Mouse (Mus musculus) thymus, postnatal 0 days (tissue): ENCODE results near the gene Rin2. TPM values are rescaled to one million over a fixed set of nuclear protein-coding genes. Genes with fewer than 3 reads are reported as not detected.

Experiments
- DNase-seq: peaks from one replicate; pipeline ENCODE4 v3.0.0-alpha.2; 2015; ENCODE audit warnings: low spot score
- polyA plus RNA-seq: library from polyadenylated mRNA; unstranded; fragments of >200 nt; fragmentation: Nextera tagmentation; extraction: Ambion mirVana; gene quantifications from 2 replicates; pipeline ENCODE4 v1.2.1, GENCODE M21; 2015

Gene Rin2
- polyA plus RNA-seq, 1 experiment from 2014 or later, result 6.7 TPM

GRCm38 (mm10) chr2:145855831-145856230, 180.8 kb downstream of the Rin2 start:
- no peak for DNase-seq

DNA sequence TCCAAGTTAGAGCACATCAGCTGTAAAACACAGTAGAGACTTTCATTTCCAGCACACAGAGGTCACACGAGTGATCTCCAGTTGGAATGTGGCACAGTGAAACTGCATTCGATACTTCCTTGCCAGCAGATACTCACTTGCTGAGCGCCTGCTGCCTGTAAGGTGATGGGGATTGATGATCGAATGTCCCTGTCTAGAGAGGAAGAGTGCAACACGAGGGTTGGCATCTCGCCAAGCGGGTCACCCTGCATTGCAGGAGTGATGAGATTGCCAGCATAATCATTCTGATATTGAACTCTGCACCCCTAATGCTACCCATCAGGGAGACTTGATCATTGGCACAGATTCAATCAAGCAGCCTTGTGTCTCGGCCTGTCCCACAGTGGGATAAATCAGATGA, 182.8 kb downstream of the Rin2 start:
- DNase-seq, result no peak

GRCm38 (mm10) chr2:145859442-145859931, 184.5 kb downstream of the Rin2 start:
- no peak for DNase-seq

DNA sequence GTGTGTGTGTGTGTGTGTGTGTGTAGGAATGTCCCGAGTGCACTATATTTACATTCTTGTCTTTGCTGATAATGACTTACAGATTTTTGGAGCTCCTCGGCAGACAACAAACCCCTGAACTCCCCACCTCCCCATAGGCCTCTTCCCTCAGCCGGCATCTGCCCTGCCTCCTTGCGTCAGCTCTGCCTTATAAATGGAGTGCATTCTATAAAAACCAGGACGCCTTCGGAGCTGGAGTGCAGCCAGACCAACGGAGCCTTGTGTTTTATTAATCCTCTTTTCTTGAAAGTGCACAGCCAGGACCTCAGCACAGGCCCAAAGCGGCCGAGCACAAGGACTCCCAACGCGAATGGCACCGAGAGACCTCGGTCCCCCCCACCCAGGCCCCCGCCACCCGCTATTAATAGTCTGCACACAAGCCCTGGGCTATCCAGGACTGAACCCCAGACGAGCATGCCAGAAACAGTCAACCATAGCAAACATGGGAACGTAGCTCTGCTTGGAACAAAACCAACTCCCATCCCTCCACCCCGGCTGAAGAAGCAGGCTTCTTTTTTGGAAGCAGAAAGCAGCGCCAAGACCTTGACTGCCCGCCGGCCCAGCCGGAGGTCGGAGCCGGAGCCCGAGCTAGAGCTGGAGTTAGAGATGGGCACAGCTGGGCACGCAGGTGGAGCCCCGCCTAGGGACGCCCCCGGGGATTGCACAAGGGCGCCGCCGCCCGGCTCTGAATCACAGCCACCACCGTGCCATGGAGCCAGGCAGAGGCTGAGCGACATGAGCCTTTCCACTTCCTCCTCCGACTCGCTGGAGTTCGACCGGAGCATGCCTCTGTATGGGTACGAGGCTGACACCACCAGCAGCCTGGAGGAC, 185.2 kb downstream of the Rin2 start:
- peak; percentile 16 for DNase-seq

DNA sequence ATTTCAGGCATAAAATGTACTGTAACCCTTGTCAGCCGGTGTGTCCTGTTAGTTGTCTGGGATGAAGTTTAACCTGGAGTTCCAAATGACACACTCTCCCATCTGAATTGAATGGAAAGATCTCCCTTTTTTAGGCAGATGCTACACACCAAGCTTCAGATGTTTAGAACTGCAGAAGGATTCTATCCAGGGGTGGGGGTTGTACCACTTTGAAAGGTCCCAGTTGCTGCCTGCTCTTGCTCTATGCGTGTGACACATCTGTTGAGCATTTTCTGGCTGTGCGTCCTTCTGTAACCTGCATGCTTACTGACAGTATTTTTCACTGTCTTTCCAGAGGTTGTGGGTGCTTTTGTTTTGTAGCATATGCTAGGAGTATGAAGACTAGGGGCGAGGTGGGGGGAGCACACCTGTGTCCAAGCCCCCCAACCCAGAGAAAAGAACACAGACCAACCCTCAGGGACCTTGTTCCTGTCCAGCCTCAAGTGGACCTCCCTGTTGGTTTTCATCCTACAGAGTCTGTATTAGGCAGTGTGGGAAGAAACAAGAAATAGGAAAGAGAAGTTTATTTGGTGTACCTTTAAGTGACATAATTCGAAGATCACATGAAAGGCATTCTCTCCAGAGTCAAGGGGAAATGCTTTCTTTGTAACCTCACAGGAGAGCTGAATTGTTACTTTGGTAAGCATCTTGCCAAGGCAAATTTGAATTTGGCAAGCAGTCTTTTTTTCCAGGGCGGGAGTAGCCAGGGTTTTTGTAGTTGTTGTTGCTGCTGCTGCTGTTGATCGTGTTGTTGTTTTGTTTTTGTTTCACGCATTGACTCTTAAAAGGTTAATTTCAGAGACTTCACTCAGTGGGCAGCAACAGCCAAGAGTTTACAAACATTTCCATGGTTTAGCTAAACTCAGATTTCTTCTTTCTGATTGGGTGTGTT, 186.4 kb downstream of the Rin2 start:
- no peak for DNase-seq

- DNase-seq, result no peak
Measured at GRCm38 (mm10) chr2:145862206-145862817, 187.3 kb downstream of the Rin2 start.

GRCm38 (mm10) chr2:145865344-145865743, 190.3 kb downstream of the Rin2 start:
- DNase-seq, result no peak

DNA sequence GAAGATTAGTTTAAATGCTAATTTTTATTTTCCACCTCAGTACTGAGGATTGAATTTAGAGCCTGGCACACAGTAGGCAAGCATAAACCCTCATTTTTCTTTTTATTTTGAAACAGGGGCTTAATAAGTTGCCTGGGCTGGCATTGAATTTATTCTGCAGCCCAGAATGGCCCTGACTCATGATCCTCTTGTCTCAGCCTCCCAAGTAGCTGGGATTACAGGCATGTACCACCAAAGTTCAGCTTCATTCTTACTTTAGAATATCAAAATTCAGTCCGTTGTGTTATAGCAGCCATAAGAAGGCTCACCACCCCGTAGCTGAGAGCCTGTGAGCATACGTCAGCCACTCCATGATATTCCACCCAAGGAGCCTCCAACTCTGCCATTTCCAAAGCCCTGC, 191.2 kb downstream of the Rin2 start:
- DNase-seq, result no peak

- no peak for DNase-seq
Measured at GRCm38 (mm10) chr2:145866695-145867449, 191.9 kb downstream of the Rin2 start.

- DNase-seq, result no peak
Measured at GRCm38 (mm10) chr2:145871308-145871707, 196.3 kb downstream of the Rin2 start.

- no peak for DNase-seq
Measured at GRCm38 (mm10) chr2:145872099-145872498, 197.1 kb downstream of the Rin2 start.

- DNase-seq, result no peak
Measured at GRCm38 (mm10) chr2:145873953-145874352, 198.9 kb downstream of the Rin2 start.

GRCm38 (mm10) chr2:145874879-145875482, 200.0 kb downstream of the Rin2 start:
- no peak for DNase-seq

- no peak for DNase-seq
Measured at GRCm38 (mm10) chr2:145877191-145877590, 202.2 kb downstream of the Rin2 start.

DNA sequence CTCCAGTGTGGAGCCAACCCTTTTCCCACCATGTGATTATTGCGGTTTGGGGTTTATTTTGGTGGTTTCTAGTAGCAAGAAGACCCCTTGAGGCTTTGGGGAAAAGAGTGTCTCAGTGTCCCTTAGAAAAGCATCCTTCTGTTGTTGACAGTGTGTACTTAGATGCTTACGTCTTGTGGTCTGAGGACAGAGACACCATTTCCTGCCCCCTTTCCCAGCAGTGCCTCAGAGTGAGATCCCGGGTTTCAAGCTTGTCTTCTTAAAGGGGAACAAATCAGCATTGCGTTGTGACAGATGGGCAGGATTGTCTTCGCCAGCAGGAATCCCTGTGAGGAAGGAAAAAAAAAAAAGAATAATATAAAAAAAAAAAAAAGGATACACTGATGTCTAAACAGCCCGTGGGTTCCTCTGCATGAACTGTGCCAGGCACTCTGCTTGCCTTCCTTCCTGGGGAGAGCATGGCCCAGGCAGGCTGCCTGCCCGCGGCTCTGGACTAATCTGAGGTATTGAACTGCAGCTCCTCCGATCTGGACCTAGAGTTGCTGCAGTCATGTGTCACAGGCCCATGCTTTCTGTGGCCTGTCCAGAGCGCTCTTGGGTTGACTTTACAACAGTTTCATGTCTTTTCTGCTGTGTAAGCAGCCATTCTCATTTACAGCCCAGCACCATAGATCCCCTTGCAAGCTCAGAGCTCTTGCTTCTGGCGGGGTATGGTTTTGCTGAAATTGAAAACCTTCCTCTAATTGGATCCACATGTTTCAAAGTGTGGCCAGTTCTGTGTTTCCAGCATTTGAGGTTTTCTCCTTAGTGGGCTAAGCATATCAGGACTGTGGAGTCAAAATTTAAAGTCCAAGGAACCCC, 206.1 kb downstream of the Rin2 start:
- DNase-seq, result no peak

DNA sequence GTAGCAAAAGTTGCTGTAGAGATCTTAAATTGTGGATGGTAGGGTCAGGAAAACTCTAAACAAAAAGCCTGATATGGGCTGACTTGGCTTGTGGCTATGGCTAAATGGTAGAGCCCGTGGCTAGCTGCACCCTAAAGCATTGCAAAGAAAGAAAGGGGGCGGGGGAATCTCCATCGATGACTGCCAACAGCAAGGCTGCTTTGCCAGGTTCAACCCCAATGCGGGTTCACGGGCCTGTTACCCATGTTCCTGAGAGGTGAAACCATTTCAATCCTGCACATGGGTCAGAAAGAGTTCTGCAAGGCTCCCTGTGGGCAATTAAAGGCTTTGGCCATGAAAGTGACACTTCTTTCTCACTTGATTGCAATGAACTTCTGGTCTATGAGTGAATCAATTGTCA, 206.9 kb downstream of the Rin2 start:
- DNase-seq, result no peak

- no peak for DNase-seq
Measured at GRCm38 (mm10) chr2:145882398-145882797, 207.4 kb downstream of the Rin2 start.

GRCm38 (mm10) chr2:145884036-145884912, 209.3 kb downstream of the Rin2 start:
- no peak for DNase-seq
